Mouse (Mus musculus): ENCODE data around the gene Epx. TPM values are rescaled to one million over a fixed set of nuclear protein-coding genes. Genes with fewer than 3 reads are reported as not detected.

Gene Epx
- polyA plus RNA-seq, 2 experiments = 0.65 to 3.8 TPM

DNA sequence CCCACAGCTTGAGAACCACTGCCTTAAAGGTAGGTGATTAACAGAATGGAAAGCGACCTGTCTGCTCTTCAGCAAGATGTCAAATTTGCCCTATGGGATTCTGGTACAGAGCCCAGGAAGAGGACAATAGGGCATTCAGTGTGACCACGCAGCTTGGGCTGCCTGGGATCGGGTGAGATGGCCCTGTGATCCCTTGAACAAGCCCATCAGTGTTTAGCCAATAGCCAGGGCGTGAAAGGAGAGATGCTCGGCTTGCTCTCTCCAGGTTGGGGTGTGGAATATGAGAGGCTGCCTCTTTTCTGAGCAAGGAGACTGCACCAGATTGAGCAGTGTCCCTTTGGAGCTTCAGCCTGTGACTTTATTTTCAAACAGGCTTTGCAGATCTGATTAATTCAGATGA is 53.8 kb downstream of the Epx start:
- H3K9me3 ChIP-seq (ENCODE audit: control insufficient read depth, low read length) = no peaks in the 10 kb centered on the region
- H3K9ac ChIP-seq (replicated peaks) = no peak overlapping the region
- no peaks in the 10 kb centered on the region for H3K36me3 ChIP-seq (replicated peaks; ENCODE audit: control insufficient read depth, insufficient read depth, low read depth)
- TF ChIP-seq CTCF (IDR thresholded peaks at IDR 0.05; ENCODE audit: low read depth) (no peak), EP300 (IDR thresholded peaks at IDR 0.05; ENCODE audit: low read depth) (no peak)
- no peak for DNase-seq (ENCODE audit: low read depth in 3 of 3, low spot score in 3 of 3)
- no peaks in the 10 kb centered on the region for H3K27me3 ChIP-seq (ENCODE audit: control insufficient read depth, insufficient read depth, low read length)
- no peak overlapping the region for H3K4me3 ChIP-seq (ENCODE audit: insufficient read depth in 1 of 2, low read depth in 2 of 2, low read length in 2 of 2)
- no peak for ATAC-seq (ENCODE audit: insufficient read depth)
- WGBS (ENCODE audit: insufficient replicate concordance) = 49% methylated on average over 5 of the region's 5 CpGs
- H3K4me2 ChIP-seq (ENCODE audit: low read depth) = no peak overlapping the region
- H3K4me1 ChIP-seq (replicated peaks; ENCODE audit: control insufficient read depth in 2 of 2, insufficient read depth in 2 of 2, low read length in 1 of 2) = no peaks in the 10 kb centered on the region
- no peak overlapping the region for H3K27ac ChIP-seq

DNA sequence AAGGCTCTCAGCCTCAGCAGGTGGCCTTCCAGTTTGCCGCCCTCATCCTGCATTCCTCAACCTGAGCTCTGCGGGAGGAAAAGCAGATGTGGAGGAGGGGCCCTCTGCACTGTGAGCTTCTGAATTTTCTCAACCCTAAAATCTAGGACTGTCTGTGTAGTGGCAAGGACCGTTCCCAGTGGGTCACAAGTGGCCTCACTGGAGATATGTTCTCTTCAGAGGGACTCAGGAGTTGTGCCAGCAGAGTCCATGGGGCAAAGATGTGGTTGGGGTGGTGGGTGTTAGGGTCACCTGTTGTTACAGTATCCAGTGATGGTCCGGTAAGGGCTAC is 57.9 kb downstream of the Epx start:
- no peak for ATAC-seq (ENCODE audit: insufficient read depth)
- no peak overlapping the region for H3K9ac ChIP-seq (replicated peaks)
- H3K27ac ChIP-seq = no peak overlapping the region
- WGBS (ENCODE audit: insufficient replicate concordance) = 31% methylated on average over 4 of the region's 4 CpGs
- H3K9me3 ChIP-seq (ENCODE audit: control insufficient read depth, low read length) = no peaks in the 10 kb centered on the region
- TF ChIP-seq EP300 (IDR thresholded peaks at IDR 0.05; ENCODE audit: low read depth) (no peak), CTCF (IDR thresholded peaks at IDR 0.05; ENCODE audit: low read depth) (no peak)
- DNase-seq (ENCODE audit: low read depth in 3 of 3, low spot score in 3 of 3) = no peak
- no peak overlapping the region for H3K4me3 ChIP-seq (ENCODE audit: insufficient read depth in 1 of 2, low read depth in 2 of 2, low read length in 2 of 2)
- no peaks in the 10 kb centered on the region for H3K36me3 ChIP-seq (replicated peaks; ENCODE audit: control insufficient read depth, insufficient read depth, low read depth)
- H3K4me1 ChIP-seq (replicated peaks; ENCODE audit: control insufficient read depth in 2 of 2, insufficient read depth in 2 of 2, low read length in 1 of 2) = no peaks in the 10 kb centered on the region
- H3K4me2 ChIP-seq (ENCODE audit: low read depth) = no peak overlapping the region; the same call in 1 of the 2 replicates
- no peaks in the 10 kb centered on the region for H3K27me3 ChIP-seq (ENCODE audit: control insufficient read depth, insufficient read depth, low read length)

DNA sequence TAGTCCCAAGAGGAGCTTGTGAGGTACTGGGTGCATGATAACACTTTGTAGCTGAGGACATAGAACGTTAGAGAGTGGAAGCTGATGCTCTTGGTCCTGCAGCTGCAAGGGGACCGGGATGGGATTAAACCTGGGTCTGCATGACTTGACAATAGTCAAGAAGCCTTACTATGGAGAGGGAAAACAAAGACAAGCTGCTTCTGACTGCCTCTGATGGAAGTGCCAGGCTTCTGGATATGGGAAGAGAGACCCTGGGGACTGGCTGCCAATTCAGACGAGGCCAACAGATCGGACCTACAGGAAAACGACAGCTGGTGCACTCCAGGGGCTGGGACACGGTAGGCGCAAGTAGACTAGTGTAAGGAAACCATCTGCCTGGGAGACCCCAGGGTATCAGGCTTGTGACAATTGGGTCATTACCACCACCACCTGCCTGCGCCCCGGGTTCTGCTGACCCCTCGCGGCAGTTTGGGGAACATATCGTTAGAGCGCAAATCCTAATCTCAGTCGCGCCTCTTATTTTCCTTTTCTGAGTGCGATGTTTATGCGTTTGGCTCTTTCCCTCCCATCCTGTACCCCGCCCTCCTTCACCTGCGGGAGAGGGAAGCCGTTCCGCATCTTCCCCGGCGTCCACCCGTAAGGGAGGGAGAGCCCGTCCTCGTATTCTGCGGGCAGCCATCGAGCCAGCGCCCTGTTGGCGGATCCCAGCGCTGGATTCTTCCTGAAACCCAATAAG is 58.5 kb downstream of the Epx start:
- Histone ChIP-seq H3K4me2 (ENCODE audit: low read depth) (peak overlapping the region; percentile 40; the same call in 1 of the 2 replicates), H3K4me3 (ENCODE audit: insufficient read depth in 1 of 2, low read depth in 2 of 2, low read length in 2 of 2) (no peak overlapping the region), H3K27ac (no peak overlapping the region), H3K36me3 (replicated peaks; ENCODE audit: control insufficient read depth, insufficient read depth, low read depth) (no peaks in the 10 kb centered on the region), H3K4me1 (replicated peaks; ENCODE audit: control insufficient read depth in 2 of 2, insufficient read depth in 2 of 2, low read length in 1 of 2) (no peaks in the 10 kb centered on the region), H3K9me3 (ENCODE audit: control insufficient read depth, low read length) (no peaks in the 10 kb centered on the region), H3K27me3 (ENCODE audit: control insufficient read depth, insufficient read depth, low read length) (no peaks in the 10 kb centered on the region), H3K9ac (replicated peaks) (no peak overlapping the region)
- WGBS (ENCODE audit: insufficient replicate concordance) = 3% methylated on average over 31 of the region's 31 CpGs
- DNase-seq (ENCODE audit: low read depth in 3 of 3, low spot score in 3 of 3) (no peak), ATAC-seq (ENCODE audit: insufficient read depth) (no peak)
- TF ChIP-seq EP300 (IDR thresholded peaks at IDR 0.05; ENCODE audit: low read depth) (no peak), CTCF (IDR thresholded peaks at IDR 0.05; ENCODE audit: low read depth) (peak; percentile 81)

DNA sequence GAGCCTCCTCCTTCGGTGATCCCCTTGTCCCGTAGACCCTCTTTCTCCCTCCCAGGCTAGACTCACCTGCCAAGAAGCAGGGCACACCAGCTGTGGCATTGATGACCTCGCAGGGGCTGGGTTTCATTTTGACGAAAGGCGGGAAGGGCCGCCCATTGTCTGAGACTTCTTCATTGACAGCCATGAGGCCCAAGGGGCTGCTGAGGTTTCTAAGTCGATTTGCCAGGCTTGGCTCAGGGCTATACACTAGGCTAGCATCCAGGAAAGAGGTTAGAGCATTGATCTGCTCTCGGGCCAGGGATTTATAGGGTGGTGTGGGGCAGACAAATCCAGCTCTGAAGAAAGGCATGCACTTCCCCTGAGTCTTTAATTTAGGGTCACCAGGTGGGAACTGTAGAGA is 60.5 kb downstream of the Epx start:
- no peak overlapping the region for H3K27ac ChIP-seq
- WGBS (ENCODE audit: insufficient replicate concordance) = 48% methylated on average over 8 of the region's 8 CpGs
- no peak overlapping the region for H3K9ac ChIP-seq (replicated peaks)

More for the DNA sequence above, 60.5 kb downstream of the Epx start:
- ATAC-seq (ENCODE audit: insufficient read depth) = no peak
- Histone ChIP-seq H3K4me3 (ENCODE audit: insufficient read depth in 1 of 2, low read depth in 2 of 2, low read length in 2 of 2) (no peak overlapping the region), H3K27me3 (ENCODE audit: control insufficient read depth, insufficient read depth, low read length) (no peaks in the 10 kb centered on the region), H3K9me3 (ENCODE audit: control insufficient read depth, low read length) (no peaks in the 10 kb centered on the region), H3K4me1 (replicated peaks; ENCODE audit: control insufficient read depth in 2 of 2, insufficient read depth in 2 of 2, low read length in 1 of 2) (no peaks in the 10 kb centered on the region), H3K36me3 (replicated peaks; ENCODE audit: control insufficient read depth, insufficient read depth, low read depth) (no peaks in the 10 kb centered on the region), H3K4me2 (ENCODE audit: low read depth) (no peak overlapping the region)
- DNase-seq (ENCODE audit: low read depth in 3 of 3, low spot score in 3 of 3) = no peak
- TF ChIP-seq CTCF (IDR thresholded peaks at IDR 0.05; ENCODE audit: low read depth) = no peak
- no peak for TF ChIP-seq EP300 (IDR thresholded peaks at IDR 0.05; ENCODE audit: low read depth)

Other genes starting within 250 kb of the Epx start
- gene Rnf43, start 212.8 kb downstream of the Epx start, polyA plus RNA-seq (2012; rRNA removed) = 3.5 and 4.2 TPM in 2 replicates
- gene Rnf43, start 212.8 kb downstream of the Epx start, polyA plus RNA-seq (2014; fragmentation: Nextera tagmentation; extraction: Ambion mirVana) = 4.5 and 5.0 TPM in 2 replicates
- gene Supt4a, start 138.0 kb downstream of the Epx start, polyA plus RNA-seq (2012; rRNA removed) = 111 TPM in 2 replicates
- 211 and 214 TPM in 2 replicates for gene Supt4a, start 138.0 kb downstream of the Epx start, polyA plus RNA-seq (2014; fragmentation: Nextera tagmentation; extraction: Ambion mirVana)
- gene Tspoap1, start 115.0 kb downstream of the Epx start, polyA plus RNA-seq (2012; rRNA removed) = 5.4 and 5.5 TPM in 2 replicates
- gene Tspoap1, start 115.0 kb downstream of the Epx start, polyA plus RNA-seq (2014; fragmentation: Nextera tagmentation; extraction: Ambion mirVana) = 1.1 and 2.4 TPM in 2 replicates
- gene Mpo, start 82.0 kb downstream of the Epx start, polyA plus RNA-seq (2012; rRNA removed) = 142 and 163 TPM in 2 replicates
- 301 and 360 TPM in 2 replicates for gene Mpo, start 82.0 kb downstream of the Epx start, polyA plus RNA-seq (2014; fragmentation: Nextera tagmentation; extraction: Ambion mirVana)
- 0.02 TPM in 1 of 2 replicates, not detected in the other for gene Lpo, start 47.2 kb downstream of the Epx start, polyA plus RNA-seq (2012; rRNA removed)
- not detected in 2 replicates for gene Lpo, start 47.2 kb downstream of the Epx start, polyA plus RNA-seq (2014; fragmentation: Nextera tagmentation; extraction: Ambion mirVana)
- gene Mks1, start 22.3 kb downstream of the Epx start, polyA plus RNA-seq (2012; rRNA removed) = 2.0 and 2.3 TPM in 2 replicates
- gene Mks1, start 22.3 kb downstream of the Epx start, polyA plus RNA-seq (2014; fragmentation: Nextera tagmentation; extraction: Ambion mirVana) = 0.71 and 0.86 TPM in 2 replicates
- gene Olfr462, start 16.7 kb upstream of the Epx start, polyA plus RNA-seq (2012; rRNA removed) = not detected in 2 replicates
- gene Olfr462, start 16.7 kb upstream of the Epx start, polyA plus RNA-seq (2014; fragmentation: Nextera tagmentation; extraction: Ambion mirVana) = not detected in 2 replicates
- not detected in 2 replicates for gene Olfr463, start 21.9 kb upstream of the Epx start, polyA plus RNA-seq (2012; rRNA removed)
- not detected in 2 replicates for gene Olfr463, start 21.9 kb upstream of the Epx start, polyA plus RNA-seq (2014; fragmentation: Nextera tagmentation; extraction: Ambion mirVana)
- not detected in 2 replicates for gene Olfr464, start 45.4 kb upstream of the Epx start, polyA plus RNA-seq (2012; rRNA removed)
- gene Olfr464, start 45.4 kb upstream of the Epx start, polyA plus RNA-seq (2014; fragmentation: Nextera tagmentation; extraction: Ambion mirVana) = not detected in 2 replicates
- 18.0 and 21.5 TPM in 2 replicates for gene Dynll2, start 112.0 kb upstream of the Epx start, polyA plus RNA-seq (2012; rRNA removed)
- gene Dynll2, start 112.0 kb upstream of the Epx start, polyA plus RNA-seq (2014; fragmentation: Nextera tagmentation; extraction: Ambion mirVana) = 5.7 TPM in 2 replicates
- 111 and 163 TPM in 2 replicates for gene Srsf1, start 171.8 kb upstream of the Epx start, polyA plus RNA-seq (2012; rRNA removed)
- gene Srsf1, start 171.8 kb upstream of the Epx start, polyA plus RNA-seq (2014; fragmentation: Nextera tagmentation; extraction: Ambion mirVana) = 139 and 158 TPM in 2 replicates
- 4.7 and 5.7 TPM in 2 replicates for gene Vezf1, start 192.7 kb upstream of the Epx start, polyA plus RNA-seq (2012; rRNA removed)
- 7.5 and 9.1 TPM in 2 replicates for gene Vezf1, start 192.7 kb upstream of the Epx start, polyA plus RNA-seq (2014; fragmentation: Nextera tagmentation; extraction: Ambion mirVana)
- gene Cuedc1, start 222.5 kb upstream of the Epx start, polyA plus RNA-seq (2012; rRNA removed) = 0.76 and 0.96 TPM in 2 replicates
- 0.36 and 0.53 TPM in 2 replicates for gene Cuedc1, start 222.5 kb upstream of the Epx start, polyA plus RNA-seq (2014; fragmentation: Nextera tagmentation; extraction: Ambion mirVana)